8 mouse cellular contexts compared by ENCODE assay signal in the genomic region with DNA sequence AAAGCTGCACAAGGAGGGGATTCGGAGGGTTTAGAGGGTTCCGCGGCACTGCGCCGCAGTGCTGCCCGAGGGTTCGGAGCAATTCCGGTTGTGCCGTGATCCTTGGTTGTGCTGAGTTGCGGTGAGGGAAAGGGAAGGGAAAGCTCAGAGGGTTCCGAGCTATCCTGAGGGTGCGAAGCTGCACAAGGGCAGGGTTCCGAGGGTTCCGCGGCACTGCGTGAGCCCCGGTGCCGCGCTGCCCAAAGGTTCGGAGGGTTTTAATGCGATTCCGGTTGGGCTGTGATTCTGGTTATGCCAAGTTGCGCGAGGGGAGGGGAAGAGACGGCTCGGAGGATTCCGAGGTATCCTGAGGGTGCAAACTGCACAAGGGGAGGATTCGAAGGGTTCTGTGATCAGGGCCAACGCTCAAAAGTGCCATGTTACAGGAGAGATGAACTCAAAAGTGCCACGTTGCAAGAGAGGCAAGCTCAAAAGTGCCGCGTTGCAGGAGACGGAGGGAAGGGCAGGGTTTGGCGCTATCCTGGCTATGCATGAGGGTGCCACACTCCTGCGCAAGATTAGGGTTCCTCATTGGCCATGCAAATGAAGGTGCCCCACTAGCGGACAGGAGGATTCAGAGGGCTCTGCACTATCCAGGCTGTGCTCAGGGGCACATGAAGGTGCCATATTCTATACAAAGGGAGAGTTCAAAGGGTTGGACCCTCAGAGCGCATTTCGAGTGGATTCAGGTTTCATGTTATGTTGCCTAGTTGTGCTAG. TPM values are rescaled to one million over a fixed set of nuclear protein-coding genes. Genes with fewer than 3 reads are reported as not detected.
DNase-seq lines count a peak whose midpoint lies in the region; ATAC-seq and TF ChIP-seq lines count a peak whose summit lies in the region.

No protein-coding gene starts in this region.

- peak overlapping the region; percentile 95 for H3K27ac ChIP-seq in heart, embryonic 13.5 days (replicated peaks)
- H3K27ac ChIP-seq in forebrain, embryonic 13.5 days = no peak overlapping the region
- H3K27ac ChIP-seq in limb, embryonic 14.5 days (replicated peaks; ENCODE audit: low read depth, low read length) = peak overlapping the region; percentile 86

- H3K36me3 ChIP-seq in heart, embryonic 13.5 days = peaks cover 97% of the 10 kb centered on the region
- H3K36me3 ChIP-seq in forebrain, embryonic 13.5 days (ENCODE audit: poor library complexity, severe bottlenecking) = peaks cover 85% of the 10 kb centered on the region
- peaks cover 78% of the 10 kb centered on the region for H3K36me3 ChIP-seq in limb, embryonic 14.5 days (ENCODE audit: control insufficient read depth, insufficient read depth, low read length)

- H3K4me2 ChIP-seq in heart, embryonic 13.5 days = peak overlapping the region; percentile 73
- peak overlapping the region; percentile 72 for H3K4me2 ChIP-seq in forebrain, embryonic 13.5 days
- peak overlapping the region; percentile 52 for H3K4me2 ChIP-seq in limb, embryonic 14.5 days (replicated peaks; ENCODE audit: low read depth, low read length, severe bottlenecking)

- peaks cover 74% of the 10 kb centered on the region for H3K4me1 ChIP-seq in heart, embryonic 13.5 days
- peaks cover 11% of the 10 kb centered on the region; the same call in 1 of the 2 replicates for H3K4me1 ChIP-seq in forebrain, embryonic 13.5 days
- peaks cover 38% of the 10 kb centered on the region for H3K4me1 ChIP-seq in limb, embryonic 14.5 days (ENCODE audit: control insufficient read depth, insufficient read depth, low read length)

- ATAC-seq in heart, embryonic 13.5 days (ENCODE audit: extremely low read depth, insufficient number of reproducible peaks, low FRiP score, low TSS enrichment) = no peak
- ATAC-seq in forebrain, embryonic 13.5 days = peak; percentile 44
- ATAC-seq in limb, embryonic 14.5 days (ENCODE audit: low FRiP score, low read depth) = no peak

- no peaks in the 10 kb centered on the region for H3K27me3 ChIP-seq in heart, embryonic 13.5 days (replicated peaks)
- no peaks in the 10 kb centered on the region for H3K27me3 ChIP-seq in forebrain, embryonic 13.5 days
- no peaks in the 10 kb centered on the region for H3K27me3 ChIP-seq in limb, embryonic 14.5 days (ENCODE audit: control insufficient read depth, insufficient read depth, low read length)

- no peak for TF ChIP-seq POLR2A in limb, embryonic 14.5 days (IDR thresholded peaks at IDR 0.05; ENCODE audit: borderline replicate concordance, extremely low read depth, insufficient read depth, insufficient read length)

- peak overlapping the region; percentile 75 for H3K4me3 ChIP-seq in heart, embryonic 13.5 days
- H3K4me3 ChIP-seq in forebrain, embryonic 13.5 days = peak overlapping the region; percentile 44
- H3K4me3 ChIP-seq in limb, embryonic 14.5 days (replicated peaks; ENCODE audit: low read length) = peak overlapping the region; percentile 58

- 50% methylated on average over 38 of the region's 38 CpGs for WGBS in heart, embryonic 13.5 days
- WGBS in forebrain, embryonic 13.5 days = 53% methylated on average over 38 of the region's 38 CpGs
- WGBS in limb, embryonic 14.5 days = 61% methylated on average over 38 of the region's 38 CpGs

- no peak for DNase-seq in heart, adult 11 months
- peak; percentile 43 for DNase-seq in R1 (ENCODE audit: low read depth, low spot score)
- DNase-seq in limb, embryonic 14.5 days (ENCODE audit: low spot score) = no peak
- DNase-seq in retina, embryonic 14.5 days (ENCODE audit: low spot score) = peak; percentile 19
- no peak for DNase-seq in left cerebral cortex, adult 9 months (ENCODE audit: low spot score in 2 of 2)
- DNase-seq in layer of hippocampus, adult 9-10 months (ENCODE audit: low spot score) = no peak

- H3K9ac ChIP-seq in heart, embryonic 13.5 days = peak overlapping the region; percentile 94
- peak overlapping the region; percentile 58 for H3K9ac ChIP-seq in forebrain, embryonic 13.5 days
- H3K9ac ChIP-seq in limb, embryonic 14.5 days (ENCODE audit: low read depth, low read length, severe bottlenecking) = peak overlapping the region; percentile 77

- peaks cover 25% of the 10 kb centered on the region for H3K9me3 ChIP-seq in heart, embryonic 13.5 days
- peaks cover 29% of the 10 kb centered on the region for H3K9me3 ChIP-seq in forebrain, embryonic 13.5 days (replicated peaks)
- peaks cover 44% of the 10 kb centered on the region for H3K9me3 ChIP-seq in limb, embryonic 14.5 days (ENCODE audit: control insufficient read depth, low read length)

RNA-seq across cellular contexts. Expression of a gene that starts 27.1 kb away (rescaled TPM):
- 142 and 143 TPM in 2 replicates for polyA plus RNA-seq in heart, embryonic 13.5 days (2015; fragmentation: Nextera tagmentation; extraction: Ambion mirVana)
- polyA plus RNA-seq in forebrain, embryonic 13.5 days (2015; fragmentation: Nextera tagmentation; extraction: Ambion mirVana) = 10.5 and 11.7 TPM in 2 replicates
- polyA plus RNA-seq in limb, embryonic 14.5 days (2012; rRNA removed) = 97.3 and 99.6 TPM in 2 replicates
- 60.6 and 62.4 TPM in 2 replicates for polyA plus RNA-seq in limb, embryonic 14.5 days (2014; fragmentation: Nextera tagmentation; extraction: Ambion mirVana)

Comparison
In these comparisons a context has a peak if more than half of its experiments do, and no peak if none do; other contexts are left out.
1. DNase-seq: peak in R1 (single experiment) and retina, embryonic 14.5 days (single experiment); none in heart, adult 11 months (single experiment), limb, embryonic 14.5 days (single experiment), left cerebral cortex, adult 9 months (0 of 2) and layer of hippocampus, adult 9-10 months (single experiment).
2. Peak in every context shown above with its lines, with median percentiles within 50 percentile points of each other: H3K4me2 ChIP-seq, H3K4me3 ChIP-seq and H3K9ac ChIP-seq.